Mouse (Mus musculus): ENCODE measurements around the gene Hacl1. TPM values are rescaled to one million over a fixed set of nuclear protein-coding genes. Genes with fewer than 3 reads are reported as not detected.

Hacl1 gene
- total RNA-seq, 1 experiment, result 8.4 TPM

DNA sequence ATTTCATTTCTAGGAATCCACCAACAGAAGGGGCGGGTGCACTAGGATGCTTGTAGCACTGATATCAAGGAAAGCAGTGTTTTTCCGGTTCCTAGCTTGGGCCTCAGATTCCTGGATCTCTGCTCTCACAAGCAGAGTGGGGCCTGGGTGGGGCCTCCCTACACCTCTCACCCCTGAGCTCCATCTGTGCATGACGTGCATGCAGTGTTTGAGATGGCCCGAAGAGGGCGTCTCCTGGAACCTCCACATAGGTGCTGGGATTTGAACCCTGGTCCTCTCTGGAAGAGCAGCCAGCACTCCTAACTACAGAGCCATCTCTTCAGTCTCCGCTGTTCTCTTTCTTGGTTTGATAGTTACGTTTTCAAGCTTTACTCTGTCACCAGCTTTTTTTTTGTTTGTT, 86.1 kb downstream of the Hacl1 start:
- in situ Hi-C loops (cut with MboI; ENCODE audit: low sequenced_read_pairs in 2 of 2, unreplicated experiment in 2 of 2), result no loop called here
- no peak overlapping the region for H3K9ac ChIP-seq (ENCODE audit: insufficient read depth, low read depth, low read length, poor library complexity, severe bottlenecking)
- H3K27ac ChIP-seq (ENCODE audit: insufficient read depth, low read depth, low read length, poor library complexity, severe bottlenecking), result no peak overlapping the region
- H3K4me1 ChIP-seq (ENCODE audit: control insufficient read depth in 2 of 2, insufficient read depth in 2 of 2, low read length in 2 of 2, poor library complexity in 1 of 2), result peaks cover 0 to 2% of the 10 kb centered on the region in 2 experiments; a peak in 1 of 4 replicates
- DNase-seq (ENCODE audit: low read depth, low spot score), result no peak
- no peak overlapping the region for H3K4me3 ChIP-seq (ENCODE audit: insufficient read depth in 1 of 2, low read depth in 1 of 2, low read length in 2 of 2, poor library complexity in 1 of 2, severe bottlenecking in 1 of 2)
- no peaks in the 10 kb centered on the region for H3K36me3 ChIP-seq (ENCODE audit: control insufficient read depth, insufficient read depth, low read length, poor library complexity, severe bottlenecking)
- TF ChIP-seq ZNF384 (IDR thresholded peaks at IDR 0.05; ENCODE audit: low read depth, low read length) (no peak), CHD2 (IDR thresholded peaks at IDR 0.05; ENCODE audit: low read depth, low read length) (no peak), HCFC1 (IDR thresholded peaks at IDR 0.05; ENCODE audit: borderline replicate concordance, insufficient read depth, low read length) (no peak), ZC3H11A (IDR thresholded peaks at IDR 0.05; ENCODE audit: borderline replicate concordance, low read depth, low read length) (no peak), MAFK (IDR thresholded peaks at IDR 0.05; ENCODE audit: insufficient read depth, low read depth, low read length) (no peak)
- H3K9me3 ChIP-seq (ENCODE audit: control insufficient read depth, insufficient read depth, low read depth, low read length), result no peaks in the 10 kb centered on the region

Other genes with a start within 250 kb of the Hacl1 start
- 2.7 and 4.6 TPM in 2 replicates for gene Sh3bp5, start 205.2 kb downstream of the Hacl1 start, total RNA-seq (2012; rRNA removed)
- 48.9 and 58.0 TPM in 2 replicates for gene Eaf1, start 146.9 kb downstream of the Hacl1 start, total RNA-seq (2012; rRNA removed)
- 34.4 and 37.0 TPM in 2 replicates for gene Mettl6, start 146.2 kb downstream of the Hacl1 start, total RNA-seq (2012; rRNA removed)
- 0.18 TPM in 1 of 2 replicates, not detected in the other for gene Colq, start 49.9 kb downstream of the Hacl1 start, total RNA-seq (2012; rRNA removed)
- gene Gm49387, start 408 bp downstream of the Hacl1 start, total RNA-seq (2012; rRNA removed), result not detected in 2 replicates
- 8.1 and 11.6 TPM in 2 replicates for gene Btd, start 258 bp downstream of the Hacl1 start, total RNA-seq (2012; rRNA removed)
- gene Ankrd28, start 189.4 kb upstream of the Hacl1 start, total RNA-seq (2012; rRNA removed), result 26.6 and 36.0 TPM in 2 replicates